Mouse (Mus musculus) heart, embryonic 16.5 days (tissue): Measurements from ENCODE around the gene Myo9a. TPM values are rescaled to one million over a fixed set of nuclear protein-coding genes. Genes with fewer than 3 reads are reported as not detected.

Experiments
- ATAC-seq: fragments of 200-750 bp; cut with Nextera tagmentation; replicated peaks from 2 replicates; pipeline ENCODE4 v1.8.0; 2017; ENCODE audit warnings: moderate number of reproducible peaks; ENCODE audit not compliant: insufficient read depth, low FRiP score; ENCODE audit errors: extremely low read depth
- H3K27ac ChIP-seq: fragments of 300-500 bp; sonication (generic); 2 replicates; pipeline ENCODE4 v1.5.1; 2014; ENCODE audit warnings: mild to moderate bottlenecking, low read length, control low read depth, moderate library complexity
- H3K27me3 ChIP-seq: fragments of 300-500 bp; sonication (generic); 2 replicates; pipeline ENCODE4 v1.6.1; 2014; ENCODE audit warnings: low read length, mixed read lengths; ENCODE audit not compliant: control insufficient read depth, insufficient read depth
- H3K36me3 ChIP-seq: fragments of 300-500 bp; sonication (generic); 2 replicates; pipeline ENCODE4 v1.6.1; 2014; ENCODE audit not compliant: control insufficient read depth, insufficient read depth
- H3K4me1 ChIP-seq: fragments of 300-500 bp; sonication (generic); 2 replicates; pipeline ENCODE4 v1.6.1; 2014; ENCODE audit warnings: low read length, mixed read lengths; ENCODE audit not compliant: control insufficient read depth, insufficient read depth
- H3K4me2 ChIP-seq: fragments of 300-500 bp; sonication (generic); 2 replicates; pipeline ENCODE4 v1.6.1; 2014; ENCODE audit warnings: low read depth, mild to moderate bottlenecking, control low read depth, low read length
- H3K4me3 ChIP-seq: fragments of 300-500 bp; sonication (generic); 2 replicates; pipeline ENCODE4 v1.5.1; 2014; ENCODE audit warnings: mild to moderate bottlenecking, control low read depth, low read length
- H3K9ac ChIP-seq: fragments of 300-500 bp; sonication (generic); 2 replicates; pipeline ENCODE4 v1.6.1; 2014; ENCODE audit warnings: low read length, control low read depth
- H3K9me3 ChIP-seq: fragments of 300-500 bp; sonication (generic); replicated peaks from 2 replicates; pipeline ENCODE4 v1.6.1; 2016; ENCODE audit warnings: low read length; ENCODE audit not compliant: control insufficient read depth
- WGBS: fragments of 180-500 bp; shearing (Covaris S2); extraction: QIAGEN DNeasy Blood & Tissue Kit; methylation state at CpG from one replicate; pipeline ENCODE4 v1.1.7; 2014; 5-methylcytosine and 5-hydroxymethylcytosine counted together
- polyA plus RNA-seq: library from polyadenylated mRNA; unstranded; fragments of >200 nt; fragmentation: Nextera tagmentation; extraction: Ambion mirVana; gene quantifications from 2 replicates; pipeline ENCODE4 v1.2.1, GENCODE M21; 2015

The Myo9a gene
- polyA plus RNA-seq, 1 experiment from 2014 or later, result 8.7 TPM

- Histone ChIP-seq H3K9me3 (no peaks in the 10 kb centered on the region), H3K4me1 (peaks cover 19% of the 10 kb centered on the region), H3K4me3 (no peak within 1 kb of the TSS), H3K27me3 (no peaks in the 10 kb centered on the region), H3K9ac (no peak within 1 kb of the TSS), H3K36me3 (no peaks in the 10 kb centered on the region), H3K4me2 (no peak within 1 kb of the TSS), H3K27ac (no peak within 1 kb of the TSS)
- no peak for ATAC-seq
- WGBS, result 85% methylated on average over 10 of the region's 10 CpGs
Observed at GRCm38 (mm10) chr9:59960559-59960958, 209.9 kb downstream of the Myo9a start, which contains the start of gene Nr2e3. Nr2e3 (minus strand) TSS chr9:59960659.

GRCm38 (mm10) chr9:59961201-59961955 is 210.7 kb downstream of the Myo9a start:
- Histone ChIP-seq H3K4me2 (no peak overlapping the region), H3K27me3 (no peaks in the 10 kb centered on the region), H3K36me3 (no peaks in the 10 kb centered on the region), H3K4me1 (peaks cover 13% of the 10 kb centered on the region), H3K9ac (no peak overlapping the region), H3K4me3 (no peak overlapping the region), H3K9me3 (no peaks in the 10 kb centered on the region), H3K27ac (no peak overlapping the region)
- ATAC-seq, result no peak
- 70% methylated on average over 14 of the region's 14 CpGs for WGBS

GRCm38 (mm10) chr9:59964367-59964766 is 213.7 kb downstream of the Myo9a start:
- Histone ChIP-seq H3K27me3 (no peaks in the 10 kb centered on the region), H3K9me3 (no peaks in the 10 kb centered on the region), H3K9ac (no peak overlapping the region), H3K27ac (no peak overlapping the region), H3K36me3 (no peaks in the 10 kb centered on the region), H3K4me2 (no peak overlapping the region), H3K4me1 (peaks cover 10% of the 10 kb centered on the region), H3K4me3 (no peak overlapping the region)
- ATAC-seq, result no peak
- WGBS, result 45% methylated on average over 3 of the region's 3 CpGs

GRCm38 (mm10) chr9:59965046-59965445 is 214.3 kb downstream of the Myo9a start:
- WGBS, result 48% methylated on average over 10 of the region's 10 CpGs
- no peak for ATAC-seq

GRCm38 (mm10) chr9:59969383-59969782 is 218.7 kb downstream of the Myo9a start:
- Histone ChIP-seq H3K4me2 (no peak overlapping the region), H3K4me1 (peaks cover 14% of the 10 kb centered on the region), H3K4me3 (no peak overlapping the region), H3K27ac (no peak overlapping the region), H3K9me3 (no peaks in the 10 kb centered on the region), H3K9ac (no peak overlapping the region), H3K36me3 (no peaks in the 10 kb centered on the region), H3K27me3 (no peaks in the 10 kb centered on the region)
- WGBS, result 23% methylated on average over 6 of the region's 6 CpGs
- ATAC-seq, result peak; percentile 76; the same call in 1 of the 2 replicates

More at GRCm38 (mm10) chr9:59965046-59965445, 214.3 kb downstream of the Myo9a start:
- Histone ChIP-seq H3K27ac (no peak overlapping the region), H3K9me3 (no peaks in the 10 kb centered on the region), H3K4me2 (no peak overlapping the region), H3K9ac (no peak overlapping the region), H3K36me3 (no peaks in the 10 kb centered on the region), H3K4me1 (peaks cover 10% of the 10 kb centered on the region), H3K4me3 (no peak overlapping the region), H3K27me3 (no peaks in the 10 kb centered on the region)

- H3K9ac ChIP-seq, result no peak overlapping the region
- no peaks in the 10 kb centered on the region for H3K36me3 ChIP-seq
- H3K27me3 ChIP-seq, result no peaks in the 10 kb centered on the region
- 67% methylated on average over 4 of the region's 4 CpGs for WGBS
- H3K9me3 ChIP-seq, result no peaks in the 10 kb centered on the region
- H3K4me3 ChIP-seq, result no peak overlapping the region
- H3K4me1 ChIP-seq, result peaks cover 6% of the 10 kb centered on the region; the same call in 1 of the 2 replicates
- no peak overlapping the region for H3K4me2 ChIP-seq
- ATAC-seq, result no peak
- no peak overlapping the region for H3K27ac ChIP-seq
Observed at GRCm38 (mm10) chr9:59971263-59971662, 220.6 kb downstream of the Myo9a start.

Other genes with a start within 250 kb of the Myo9a start
- 66.2 and 76.3 TPM in 2 replicates for gene Hexa, start 211.4 kb upstream of the Myo9a start, polyA plus RNA-seq
- 0.27 and 0.34 TPM in 2 replicates for gene Tmem202, start 211.0 kb upstream of the Myo9a start, polyA plus RNA-seq
- 0.17 and 0.35 TPM in 2 replicates for gene Celf6, start 173.0 kb upstream of the Myo9a start, polyA plus RNA-seq
- 21.1 and 24.1 TPM in 2 replicates for gene Parp6, start 133.6 kb upstream of the Myo9a start, polyA plus RNA-seq
- 1,977 and 2,080 TPM in 2 replicates for gene Pkm, start 94.5 kb upstream of the Myo9a start, polyA plus RNA-seq
- 0.34 and 1.6 TPM in 2 replicates for gene Gramd2, start 70.8 kb upstream of the Myo9a start, polyA plus RNA-seq
- 10.2 and 10.6 TPM in 2 replicates for gene Senp8, start 186 bp upstream of the Myo9a start, polyA plus RNA-seq
- gene Nr2e3, start 209.8 kb downstream of the Myo9a start, polyA plus RNA-seq, result not detected in 2 replicates